Mouse (Mus musculus): ENCODE results near the gene Slc1a7. TPM values are rescaled to one million over a fixed set of nuclear protein-coding genes. Genes with fewer than 3 reads are reported as not detected.
A peak's percentile ranks its signal among the peaks of the same experiment; 100 is the strongest.

Gene Slc1a7
- polyA plus RNA-seq (2014; fragmentation: Nextera tagmentation; extraction: Ambion mirVana): not detected in 2 replicates

GRCm38 (mm10) chr4:107967966-107968682 lies at the start of gene Slc1a7:
Gene Slc1a7 (plus strand): TSS chr4:107968332.
- WGBS: 81% methylated on average over 16 of the region's 16 CpGs
- Histone ChIP-seq H3K27ac (ENCODE audit: low read depth, low read length) (no peak within 1 kb of the TSS), H3K9me3 (ENCODE audit: control insufficient read depth, low read length) (no peaks in the 10 kb centered on the region), H3K4me3 (ENCODE audit: low read depth, low read length) (no peak within 1 kb of the TSS), H3K27me3 (replicated peaks; ENCODE audit: control insufficient read depth, insufficient read depth, low read length) (no peaks in the 10 kb centered on the region), H3K4me1 (replicated peaks; ENCODE audit: control insufficient read depth, insufficient read depth, low read length) (no peaks in the 10 kb centered on the region), H3K9ac (ENCODE audit: low read depth, low read length) (no peak within 1 kb of the TSS), H3K36me3 (ENCODE audit: control insufficient read depth, insufficient read depth, low read length) (no peaks in the 10 kb centered on the region), H3K4me2 (no peak within 1 kb of the TSS)
- DNase-seq (ENCODE audit: low spot score) (no peak), ATAC-seq (replicated peaks; ENCODE audit: low FRiP score) (no peak)

DNA sequence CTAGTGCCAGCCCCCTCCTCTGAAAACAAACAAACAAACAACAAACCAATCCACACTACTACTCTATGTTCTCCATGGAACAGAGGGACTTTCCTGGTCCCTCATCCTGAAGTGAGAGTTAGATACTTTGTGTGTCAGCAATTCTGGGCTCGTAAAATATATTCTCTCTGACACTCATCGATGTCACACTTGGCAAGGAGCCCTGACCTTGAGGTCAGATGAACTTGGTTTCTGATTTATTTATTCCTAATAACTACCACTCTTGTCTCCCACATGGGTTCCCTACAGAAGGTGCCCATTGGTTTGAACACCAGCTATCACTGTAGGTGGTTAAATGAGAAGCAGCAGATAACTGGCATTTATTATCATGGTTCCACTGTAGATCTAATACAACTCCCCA lies 47.8 kb upstream of the Slc1a7 start:
- ATAC-seq (replicated peaks; ENCODE audit: low FRiP score): no peak

GRCm38 (mm10) chr4:107921152-107921695 lies 46.9 kb upstream of the Slc1a7 start:
- no peak overlapping the region for H3K4me3 ChIP-seq (ENCODE audit: low read depth, low read length)
- no peak overlapping the region for H3K9ac ChIP-seq (ENCODE audit: low read depth, low read length)
- peaks cover 25% of the 10 kb centered on the region for H3K4me1 ChIP-seq (replicated peaks; ENCODE audit: control insufficient read depth, insufficient read depth, low read length)
- no peak overlapping the region for H3K27ac ChIP-seq (ENCODE audit: low read depth, low read length)
- DNase-seq (ENCODE audit: low spot score) (no peak), ATAC-seq (replicated peaks; ENCODE audit: low FRiP score) (no peak)
- H3K4me2 ChIP-seq: peak overlapping the region; percentile 73
- no peaks in the 10 kb centered on the region for H3K27me3 ChIP-seq (replicated peaks; ENCODE audit: control insufficient read depth, insufficient read depth, low read length)
- WGBS: 73% methylated on average over 8 of the region's 8 CpGs
- no peaks in the 10 kb centered on the region for H3K9me3 ChIP-seq (ENCODE audit: control insufficient read depth, low read length)
- H3K36me3 ChIP-seq (ENCODE audit: control insufficient read depth, insufficient read depth, low read length): no peaks in the 10 kb centered on the region

More for the DNA sequence above, 47.8 kb upstream of the Slc1a7 start:
- Histone ChIP-seq H3K27me3 (replicated peaks; ENCODE audit: control insufficient read depth, insufficient read depth, low read length) (no peaks in the 10 kb centered on the region), H3K9me3 (ENCODE audit: control insufficient read depth, low read length) (no peaks in the 10 kb centered on the region), H3K4me1 (replicated peaks; ENCODE audit: control insufficient read depth, insufficient read depth, low read length) (peaks cover 25% of the 10 kb centered on the region), H3K4me2 (no peak overlapping the region; the same call in 1 of the 2 replicates), H3K36me3 (ENCODE audit: control insufficient read depth, insufficient read depth, low read length) (no peaks in the 10 kb centered on the region), H3K27ac (ENCODE audit: low read depth, low read length) (no peak overlapping the region), H3K4me3 (ENCODE audit: low read depth, low read length) (no peak overlapping the region), H3K9ac (ENCODE audit: low read depth, low read length) (no peak overlapping the region)
- 86% methylated on average over 2 of the region's 2 CpGs for WGBS
- no peak for DNase-seq (ENCODE audit: low spot score)

DNA sequence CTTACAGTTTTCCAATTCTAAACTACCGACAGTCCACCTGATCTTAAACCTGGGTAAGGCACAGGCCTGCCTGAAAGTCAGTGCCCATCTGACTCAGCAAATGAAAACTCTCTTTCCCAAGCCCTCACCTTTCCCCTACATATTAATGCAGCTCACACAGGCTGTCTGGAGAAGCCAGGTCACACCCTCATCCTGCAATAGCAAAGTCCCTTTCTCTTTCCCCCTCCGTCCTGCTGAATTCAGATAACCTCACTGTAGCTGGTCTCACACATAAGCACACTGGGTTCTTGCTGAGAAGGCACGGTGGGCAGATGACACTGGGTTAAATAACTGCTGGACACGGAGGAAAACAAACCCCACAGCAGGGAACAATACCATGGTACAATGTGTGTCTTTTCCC lies 46.2 kb upstream of the Slc1a7 start:
- peak overlapping the region; percentile 77 for H3K4me3 ChIP-seq (ENCODE audit: low read depth, low read length)

DNA sequence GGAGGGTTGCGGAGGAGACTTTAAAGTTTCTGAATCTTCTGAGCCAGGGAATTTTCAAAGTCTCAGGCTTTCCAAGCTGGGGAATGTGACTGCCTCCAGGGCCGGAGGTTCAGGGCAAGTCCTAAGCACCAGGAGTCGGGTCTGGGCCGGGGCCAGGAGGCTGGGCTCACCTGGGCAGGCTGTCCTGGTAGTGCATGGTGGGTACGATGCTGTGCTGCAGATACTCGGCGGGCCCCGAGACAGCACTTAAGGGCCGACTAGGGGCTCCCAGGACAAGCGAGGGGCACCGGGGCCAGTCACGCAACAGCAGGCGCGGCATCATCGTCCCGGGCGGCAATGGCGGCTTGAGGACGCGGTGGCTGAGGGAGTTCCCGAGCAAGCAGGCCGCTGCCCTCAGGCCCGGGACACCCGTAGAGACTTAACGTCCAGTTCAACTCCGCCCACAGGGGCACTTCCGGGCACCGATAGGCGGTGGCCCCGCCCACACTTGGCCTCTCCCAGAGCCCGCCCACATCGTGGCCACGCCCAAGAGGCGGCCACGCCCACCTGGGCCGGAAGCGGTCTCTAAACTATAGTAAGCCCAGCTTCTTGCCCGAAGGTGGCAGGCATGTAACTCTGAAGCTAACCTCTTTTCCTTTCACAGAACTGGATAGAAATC lies 44.9 kb upstream of the Slc1a7 start, which contains the start of gene Cpt2:
TSS of gene Cpt2 (minus strand) at position 466 of the 658 bp plus-strand sequence.
- no peaks in the 10 kb centered on the region for H3K36me3 ChIP-seq (ENCODE audit: control insufficient read depth, insufficient read depth, low read length)
- peak within 1 kb of the TSS; percentile 77 for H3K4me3 ChIP-seq (ENCODE audit: low read depth, low read length)
- peak within 1 kb of the TSS; percentile 90 for H3K9ac ChIP-seq (ENCODE audit: low read depth, low read length)
- H3K27me3 ChIP-seq (replicated peaks; ENCODE audit: control insufficient read depth, insufficient read depth, low read length): no peaks in the 10 kb centered on the region
- H3K9me3 ChIP-seq (ENCODE audit: control insufficient read depth, low read length): no peaks in the 10 kb centered on the region
- DNase-seq (ENCODE audit: low spot score): peak; percentile 97
- H3K27ac ChIP-seq (ENCODE audit: low read depth, low read length): peak within 1 kb of the TSS; percentile 75; the same call in 1 of the 2 replicates
- peaks cover 25% of the 10 kb centered on the region for H3K4me1 ChIP-seq (replicated peaks; ENCODE audit: control insufficient read depth, insufficient read depth, low read length)
- WGBS: 1% methylated on average over 38 of the region's 38 CpGs
- peak; percentile 93 for ATAC-seq (replicated peaks; ENCODE audit: low FRiP score)
- peak within 1 kb of the TSS; percentile 73 for H3K4me2 ChIP-seq

More for the DNA sequence above, 46.2 kb upstream of the Slc1a7 start:
- Histone ChIP-seq H3K4me2 (peak overlapping the region; percentile 73), H3K27ac (ENCODE audit: low read depth, low read length) (peak overlapping the region; percentile 21; the same call in 1 of the 2 replicates), H3K27me3 (replicated peaks; ENCODE audit: control insufficient read depth, insufficient read depth, low read length) (no peaks in the 10 kb centered on the region), H3K9ac (ENCODE audit: low read depth, low read length) (peak overlapping the region; percentile 35; the same call in 1 of the 2 replicates), H3K9me3 (ENCODE audit: control insufficient read depth, low read length) (no peaks in the 10 kb centered on the region), H3K4me1 (replicated peaks; ENCODE audit: control insufficient read depth, insufficient read depth, low read length) (peaks cover 25% of the 10 kb centered on the region), H3K36me3 (ENCODE audit: control insufficient read depth, insufficient read depth, low read length) (no peaks in the 10 kb centered on the region)
- peak; percentile 54 for ATAC-seq (replicated peaks; ENCODE audit: low FRiP score)
- no peak for DNase-seq (ENCODE audit: low spot score)
- 40% methylated on average over 4 of the region's 4 CpGs for WGBS

GRCm38 (mm10) chr4:107923803-107924194 lies 44.3 kb upstream of the Slc1a7 start:
- Histone ChIP-seq H3K4me1 (replicated peaks; ENCODE audit: control insufficient read depth, insufficient read depth, low read length) (peaks cover 29% of the 10 kb centered on the region), H3K9me3 (ENCODE audit: control insufficient read depth, low read length) (no peaks in the 10 kb centered on the region), H3K27ac (ENCODE audit: low read depth, low read length) (peak overlapping the region; percentile 27; the same call in 1 of the 2 replicates), H3K4me3 (ENCODE audit: low read depth, low read length) (peak overlapping the region; percentile 77), H3K27me3 (replicated peaks; ENCODE audit: control insufficient read depth, insufficient read depth, low read length) (no peaks in the 10 kb centered on the region), H3K4me2 (peak overlapping the region; percentile 73), H3K9ac (ENCODE audit: low read depth, low read length) (peak overlapping the region; percentile 39; the same call in 1 of the 2 replicates), H3K36me3 (ENCODE audit: control insufficient read depth, insufficient read depth, low read length) (no peaks in the 10 kb centered on the region)
- 41% methylated on average over 7 of the region's 7 CpGs for WGBS
- ATAC-seq (replicated peaks; ENCODE audit: low FRiP score) (no peak), DNase-seq (ENCODE audit: low spot score) (no peak)

- Histone ChIP-seq H3K27me3 (replicated peaks; ENCODE audit: control insufficient read depth, insufficient read depth, low read length) (no peaks in the 10 kb centered on the region), H3K4me2 (no peak overlapping the region), H3K9me3 (ENCODE audit: control insufficient read depth, low read length) (no peaks in the 10 kb centered on the region), H3K4me3 (ENCODE audit: low read depth, low read length) (no peak overlapping the region), H3K9ac (ENCODE audit: low read depth, low read length) (no peak overlapping the region), H3K4me1 (replicated peaks; ENCODE audit: control insufficient read depth, insufficient read depth, low read length) (peaks cover 4% of the 10 kb centered on the region), H3K27ac (ENCODE audit: low read depth, low read length) (no peak overlapping the region), H3K36me3 (ENCODE audit: control insufficient read depth, insufficient read depth, low read length) (no peaks in the 10 kb centered on the region)
- DNase-seq (ENCODE audit: low spot score) (no peak), ATAC-seq (replicated peaks; ENCODE audit: low FRiP score) (peak; percentile 60)
- 69% methylated on average over 2 of the region's 2 CpGs for WGBS
Observed at GRCm38 (mm10) chr4:107928269-107928668, 39.9 kb upstream of the Slc1a7 start.

DNA sequence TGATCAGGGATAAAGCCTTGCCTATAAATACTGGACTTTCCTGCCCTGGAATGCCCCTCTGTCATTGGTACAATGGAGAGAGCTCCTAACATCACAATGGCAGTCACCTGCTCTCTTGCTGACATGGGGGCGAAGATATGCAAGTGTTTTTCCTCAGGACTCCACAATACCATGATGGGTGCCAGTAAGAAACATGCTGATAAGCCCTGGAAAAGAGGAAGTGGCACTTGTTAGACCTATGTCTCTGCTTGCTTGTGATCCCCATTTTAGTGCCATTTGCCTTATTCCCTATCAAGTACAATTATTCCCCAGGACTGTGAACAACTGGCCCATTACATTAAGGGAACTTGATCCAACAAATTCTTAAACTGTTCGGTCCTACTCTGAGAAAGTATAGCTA lies 39.4 kb upstream of the Slc1a7 start:
- 78% methylated on average over 2 of the region's 2 CpGs for WGBS
- H3K9me3 ChIP-seq (ENCODE audit: control insufficient read depth, low read length): no peaks in the 10 kb centered on the region
- H3K36me3 ChIP-seq (ENCODE audit: control insufficient read depth, insufficient read depth, low read length): no peaks in the 10 kb centered on the region
- H3K9ac ChIP-seq (ENCODE audit: low read depth, low read length): no peak overlapping the region
- no peak overlapping the region for H3K4me3 ChIP-seq (ENCODE audit: low read depth, low read length)
- peaks cover 4% of the 10 kb centered on the region for H3K4me1 ChIP-seq (replicated peaks; ENCODE audit: control insufficient read depth, insufficient read depth, low read length)
- no peak overlapping the region for H3K4me2 ChIP-seq
- no peak overlapping the region for H3K27ac ChIP-seq (ENCODE audit: low read depth, low read length)
- ATAC-seq (replicated peaks; ENCODE audit: low FRiP score) (no peak), DNase-seq (ENCODE audit: low spot score) (no peak)
- no peaks in the 10 kb centered on the region for H3K27me3 ChIP-seq (replicated peaks; ENCODE audit: control insufficient read depth, insufficient read depth, low read length)
